Mouse (Mus musculus): Measurements from ENCODE around the gene Sh2b3. TPM values are rescaled to one million over a fixed set of nuclear protein-coding genes. Genes with fewer than 3 reads are reported as not detected.

Sh2b3 gene
- total and polyA plus RNA-seq, 2 experiments from 2014 or later: 6.4 to 23.8 TPM

- Histone ChIP-seq H3K9me3 (ENCODE audit: low read length) (no peaks in the 10 kb centered on the region), H3K4me2 (ENCODE audit: low read depth, low read length, poor library complexity, severe bottlenecking) (no peak overlapping the region), H3K9ac (replicated peaks; ENCODE audit: low read length, poor library complexity, severe bottlenecking) (no peak overlapping the region), H3K27ac (ENCODE audit: low read depth, low read length) (no peak overlapping the region), H3K27me3 (ENCODE audit: insufficient read depth, low read length) (no peaks in the 10 kb centered on the region), H3K4me1 (ENCODE audit: insufficient read depth, low read length) (no peaks in the 10 kb centered on the region), H3K4me3 (ENCODE audit: low read depth, low read length) (no peak overlapping the region), H3K36me3 (ENCODE audit: insufficient read depth, low read length) (peaks cover 50% of the 10 kb centered on the region)
- ATAC-seq (ENCODE audit: low FRiP score) (no peak), DNase-seq (ENCODE audit: low spot score) (no peak)
- TF ChIP-seq CTCF (IDR thresholded peaks at IDR 0.05): no peak
- 86% methylated on average over 2 of the region's 2 CpGs for WGBS
Measured at GRCm38 (mm10) chr5:121820161-121820560, 17.3 kb downstream of the Sh2b3 start.

- Histone ChIP-seq H3K36me3 (ENCODE audit: insufficient read depth, low read length) (peaks cover 50% of the 10 kb centered on the region), H3K27me3 (ENCODE audit: insufficient read depth, low read length) (no peaks in the 10 kb centered on the region), H3K4me3 (ENCODE audit: low read depth, low read length) (no peak overlapping the region), H3K9ac (replicated peaks; ENCODE audit: low read length, poor library complexity, severe bottlenecking) (no peak overlapping the region), H3K4me1 (ENCODE audit: insufficient read depth, low read length) (no peaks in the 10 kb centered on the region), H3K27ac (ENCODE audit: low read depth, low read length) (no peak overlapping the region), H3K9me3 (ENCODE audit: low read length) (no peaks in the 10 kb centered on the region), H3K4me2 (ENCODE audit: low read depth, low read length, poor library complexity, severe bottlenecking) (no peak overlapping the region)
- WGBS: 97% methylated on average over 5 of the region's 5 CpGs
- TF ChIP-seq CTCF (IDR thresholded peaks at IDR 0.05): no peak
- ATAC-seq (ENCODE audit: low FRiP score) (no peak), DNase-seq (ENCODE audit: low spot score) (no peak)
Measured at GRCm38 (mm10) chr5:121819559-121819958, 17.9 kb downstream of the Sh2b3 start.

GRCm38 (mm10) chr5:121818862-121819261 lies 18.6 kb downstream of the Sh2b3 start:
- peaks cover 54% of the 10 kb centered on the region for H3K36me3 ChIP-seq (ENCODE audit: insufficient read depth, low read length)
- no peak overlapping the region for H3K4me3 ChIP-seq (ENCODE audit: low read depth, low read length)
- H3K4me1 ChIP-seq (ENCODE audit: insufficient read depth, low read length): no peaks in the 10 kb centered on the region
- H3K27me3 ChIP-seq (ENCODE audit: insufficient read depth, low read length): no peaks in the 10 kb centered on the region
- 100% methylated on average over 4 of the region's 4 CpGs for WGBS
- no peak overlapping the region for H3K9ac ChIP-seq (replicated peaks; ENCODE audit: low read length, poor library complexity, severe bottlenecking)
- no peak overlapping the region for H3K27ac ChIP-seq (ENCODE audit: low read depth, low read length)
- ATAC-seq (ENCODE audit: low FRiP score): no peak
- H3K4me2 ChIP-seq (ENCODE audit: low read depth, low read length, poor library complexity, severe bottlenecking): no peak overlapping the region
- DNase-seq (ENCODE audit: low spot score): no peak
- no peak for TF ChIP-seq CTCF (IDR thresholded peaks at IDR 0.05)
- H3K9me3 ChIP-seq (ENCODE audit: low read length): no peaks in the 10 kb centered on the region

- no peak overlapping the region for H3K4me2 ChIP-seq (ENCODE audit: low read depth, low read length, poor library complexity, severe bottlenecking)
- no peaks in the 10 kb centered on the region for H3K27me3 ChIP-seq (ENCODE audit: insufficient read depth, low read length)
- H3K27ac ChIP-seq (ENCODE audit: low read depth, low read length): no peak overlapping the region
- TF ChIP-seq CTCF (IDR thresholded peaks at IDR 0.05): no peak
- ATAC-seq (ENCODE audit: low FRiP score): no peak
- H3K9me3 ChIP-seq (ENCODE audit: low read length): no peaks in the 10 kb centered on the region
- peaks cover 54% of the 10 kb centered on the region for H3K36me3 ChIP-seq (ENCODE audit: insufficient read depth, low read length)
- no peak for DNase-seq (ENCODE audit: low spot score)
- no peak overlapping the region for H3K4me3 ChIP-seq (ENCODE audit: low read depth, low read length)
- 94% methylated on average over 7 of the region's 7 CpGs for WGBS
- no peaks in the 10 kb centered on the region for H3K4me1 ChIP-seq (ENCODE audit: insufficient read depth, low read length)
- H3K9ac ChIP-seq (replicated peaks; ENCODE audit: low read length, poor library complexity, severe bottlenecking): no peak overlapping the region
Measured at GRCm38 (mm10) chr5:121818401-121818800, 19.0 kb downstream of the Sh2b3 start.

GRCm38 (mm10) chr5:121817551-121817950 lies 19.9 kb downstream of the Sh2b3 start:
- Histone ChIP-seq H3K4me3 (ENCODE audit: low read depth, low read length) (no peak overlapping the region), H3K27ac (ENCODE audit: low read depth, low read length) (no peak overlapping the region), H3K27me3 (ENCODE audit: insufficient read depth, low read length) (no peaks in the 10 kb centered on the region), H3K36me3 (ENCODE audit: insufficient read depth, low read length) (peaks cover 60% of the 10 kb centered on the region), H3K9me3 (ENCODE audit: low read length) (no peaks in the 10 kb centered on the region), H3K9ac (replicated peaks; ENCODE audit: low read length, poor library complexity, severe bottlenecking) (no peak overlapping the region), H3K4me2 (ENCODE audit: low read depth, low read length, poor library complexity, severe bottlenecking) (no peak overlapping the region), H3K4me1 (ENCODE audit: insufficient read depth, low read length) (no peaks in the 10 kb centered on the region)
- TF ChIP-seq CTCF (IDR thresholded peaks at IDR 0.05): no peak
- ATAC-seq (ENCODE audit: low FRiP score): no peak
- DNase-seq (ENCODE audit: low spot score): no peak
- 89% methylated on average over 9 of the region's 9 CpGs for WGBS

GRCm38 (mm10) chr5:121816611-121817010 lies 20.8 kb downstream of the Sh2b3 start:
- Histone ChIP-seq H3K4me2 (ENCODE audit: low read depth, low read length, poor library complexity, severe bottlenecking) (no peak overlapping the region), H3K36me3 (ENCODE audit: insufficient read depth, low read length) (peaks cover 69% of the 10 kb centered on the region), H3K9me3 (ENCODE audit: low read length) (no peaks in the 10 kb centered on the region), H3K27me3 (ENCODE audit: insufficient read depth, low read length) (no peaks in the 10 kb centered on the region), H3K4me3 (ENCODE audit: low read depth, low read length) (no peak overlapping the region), H3K4me1 (ENCODE audit: insufficient read depth, low read length) (no peaks in the 10 kb centered on the region), H3K9ac (replicated peaks; ENCODE audit: low read length, poor library complexity, severe bottlenecking) (no peak overlapping the region), H3K27ac (ENCODE audit: low read depth, low read length) (no peak overlapping the region)
- ATAC-seq (ENCODE audit: low FRiP score) (no peak), DNase-seq (ENCODE audit: low spot score) (no peak)
- WGBS: 96% methylated on average over 2 of the region's 2 CpGs
- no peak for TF ChIP-seq CTCF (IDR thresholded peaks at IDR 0.05)

Data from midbrain, postnatal 0 days (tissue).